Mouse (Mus musculus): Measurements from ENCODE around the gene 2900026A02Rik.

DNA sequence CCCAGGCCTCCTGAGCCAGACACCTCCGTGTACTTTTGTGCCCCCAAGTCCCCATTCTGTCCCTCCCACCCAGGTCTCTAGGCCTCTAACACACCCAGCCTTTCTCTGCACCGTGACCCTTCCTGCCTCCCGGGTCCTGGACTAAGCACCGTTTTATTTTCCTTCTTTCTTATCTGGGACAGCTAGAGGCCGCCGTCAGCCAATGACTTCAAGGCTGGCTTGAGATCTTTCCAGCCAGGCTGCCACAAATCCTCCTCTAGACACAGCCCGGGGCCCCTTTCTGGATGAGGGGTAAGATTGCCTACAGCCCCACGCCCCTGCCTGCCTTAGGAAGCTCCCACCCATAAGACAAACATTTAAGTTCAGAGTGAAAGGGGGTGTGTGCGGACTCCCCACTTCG lies 85.5 kb downstream of the 2900026A02Rik start:
- TF ChIP-seq POLR2A (IDR thresholded peaks at IDR 0.05; ENCODE audit: borderline replicate concordance, low read depth, low read length) (no peak), CTCF (IDR thresholded peaks at IDR 0.05; ENCODE audit: low read depth, low read length) (no peak)

Data from bone marrow macrophage, adult 2 months (primary cell).